Mouse (Mus musculus) lung, postnatal 14 days (tissue): Measurements from ENCODE around the gene Kcnj9.

Source experiments
- DNase-seq: peaks from one replicate; pipeline ENCODE4 v3.0.0; 2021

The Kcnj9 gene

DNA sequence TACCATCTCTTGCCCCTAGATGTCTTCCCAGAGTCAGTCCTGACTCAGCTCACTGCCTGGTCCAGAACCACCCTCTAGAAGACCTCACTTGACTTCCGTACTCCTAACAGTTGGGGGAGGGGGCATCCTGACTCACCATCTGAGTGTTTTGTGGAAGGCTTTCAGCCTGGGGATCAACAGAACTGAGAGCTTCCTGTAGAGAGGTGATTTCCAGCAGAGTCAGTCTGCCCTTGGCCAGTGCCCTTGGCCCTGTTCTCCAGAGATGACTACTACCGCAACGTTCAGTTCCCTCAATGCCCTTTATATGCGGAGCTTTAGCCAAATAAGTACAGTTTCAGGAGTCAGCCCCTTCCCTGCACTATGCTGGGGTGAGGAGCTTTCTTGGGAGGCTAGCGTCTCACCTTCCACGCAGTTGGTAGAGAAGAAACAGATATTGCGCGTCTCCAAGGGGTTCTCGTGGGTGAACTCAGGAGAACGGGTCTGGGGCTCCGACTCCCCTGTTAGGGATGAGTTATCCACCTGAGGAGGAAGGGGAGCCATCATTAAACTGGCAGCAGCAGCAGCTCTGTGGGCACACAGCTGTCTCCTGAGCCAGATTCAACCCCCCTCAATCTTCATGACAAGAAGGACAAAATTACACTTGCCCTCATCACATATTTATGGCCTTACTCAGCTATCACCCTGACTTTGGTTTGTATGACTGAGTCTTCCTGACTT lies 40.1 kb downstream of the Kcnj9 start:
- DNase-seq: no peak

- no peak for DNase-seq
Measured at GRCm38 (mm10) chr1:172286740-172287139, 42.4 kb downstream of the Kcnj9 start.

- no peak for DNase-seq
Measured at GRCm38 (mm10) chr1:172284221-172284620, 44.9 kb downstream of the Kcnj9 start.

- DNase-seq: no peak
Measured at GRCm38 (mm10) chr1:172283073-172283472, 46.0 kb downstream of the Kcnj9 start.

- DNase-seq: no peak
Measured at GRCm38 (mm10) chr1:172281522-172282254, 47.4 kb downstream of the Kcnj9 start.

DNA sequence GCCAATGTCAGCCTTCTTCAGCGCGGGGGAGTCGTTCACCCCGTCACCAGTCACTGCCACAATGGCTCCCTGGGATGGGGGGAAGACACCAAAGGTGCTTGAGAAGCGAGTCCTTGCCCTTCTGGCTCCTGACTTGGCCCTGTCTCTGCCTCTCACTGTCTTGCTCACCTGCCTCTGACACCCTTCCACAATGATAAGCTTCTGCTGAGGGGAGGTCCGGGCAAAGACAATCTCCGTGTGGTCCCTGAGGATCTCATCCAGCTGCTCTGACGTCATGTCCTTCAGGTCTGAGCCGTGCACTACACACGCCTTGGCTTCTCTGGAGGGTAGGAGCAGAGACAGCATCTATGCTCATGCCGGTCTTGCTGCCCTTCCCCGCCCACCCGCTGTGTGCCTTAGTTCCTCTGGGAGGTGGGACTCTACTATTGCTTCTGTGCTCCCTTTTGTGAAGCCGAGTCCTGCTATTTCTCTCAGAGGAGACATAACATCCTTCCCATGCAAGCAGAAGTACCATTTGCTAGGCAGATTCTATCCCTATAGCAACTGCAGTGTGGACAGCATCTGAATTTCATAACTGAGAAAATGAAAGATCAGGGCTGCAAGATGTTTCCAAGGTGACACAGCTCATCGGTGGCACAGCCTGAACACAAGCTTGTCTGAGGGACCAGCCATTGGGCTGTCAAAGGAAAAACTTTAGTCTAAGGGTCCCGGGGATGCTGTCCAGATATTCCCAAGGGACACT lies 49.2 kb downstream of the Kcnj9 start:
- DNase-seq: no peak

DNA sequence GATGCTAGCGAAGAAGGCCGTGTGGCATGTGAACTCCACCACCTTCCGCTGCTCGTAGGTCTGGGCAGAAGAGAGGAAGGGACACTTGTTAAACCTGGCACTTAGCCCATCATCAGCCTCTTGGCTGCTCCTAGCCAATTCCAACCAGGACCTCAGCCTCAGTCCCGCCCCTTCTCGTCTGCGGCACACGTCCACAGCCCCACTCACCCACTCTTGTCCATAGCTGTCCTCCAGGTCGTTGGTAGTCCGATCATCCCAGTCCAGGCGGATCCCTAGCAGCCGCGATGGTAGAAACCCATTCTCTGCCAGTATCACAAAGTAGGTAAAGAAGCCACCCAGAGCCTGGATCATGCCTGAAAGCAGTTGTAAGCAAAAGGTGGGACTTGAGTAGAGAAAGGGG lies 50.8 kb downstream of the Kcnj9 start:
- no peak for DNase-seq

- DNase-seq: no peak
Measured at GRCm38 (mm10) chr1:172277172-172277571, 51.9 kb downstream of the Kcnj9 start.

- DNase-seq: no peak
Measured at GRCm38 (mm10) chr1:172274547-172274946, 54.6 kb downstream of the Kcnj9 start.

DNA sequence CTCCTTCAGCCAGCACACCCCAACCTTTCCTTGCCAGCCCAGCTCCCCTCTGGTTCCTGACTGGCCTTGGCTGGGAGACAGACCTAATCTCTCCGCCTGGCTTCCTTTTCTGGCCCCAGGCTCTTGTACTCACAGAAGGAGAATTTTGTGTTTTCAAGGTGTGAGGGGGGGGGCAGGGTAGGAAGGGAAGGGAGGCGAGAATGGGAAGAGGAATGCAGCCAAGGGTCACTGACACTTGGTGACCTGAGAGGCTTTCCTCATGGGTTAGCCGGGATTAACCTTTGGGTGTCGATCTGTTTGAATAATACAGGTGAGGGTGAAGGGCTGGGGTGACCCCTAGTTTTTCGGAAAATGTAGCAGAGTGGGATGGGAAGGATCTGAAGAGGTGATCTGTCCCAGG lies 55.0 kb downstream of the Kcnj9 start:
- no peak for DNase-seq

- DNase-seq: no peak
Measured at GRCm38 (mm10) chr1:172273386-172273785, 55.7 kb downstream of the Kcnj9 start.

GRCm38 (mm10) chr1:172271765-172272164 lies 57.4 kb downstream of the Kcnj9 start:
- DNase-seq: no peak

GRCm38 (mm10) chr1:172271208-172271607 lies 57.9 kb downstream of the Kcnj9 start:
- no peak for DNase-seq
